Mouse (Mus musculus): Measurements from ENCODE around the gene Rfx7. TPM values are rescaled to one million over a fixed set of nuclear protein-coding genes. Genes with fewer than 3 reads are reported as not detected.

Gene Rfx7
- polyA plus RNA-seq, 1 experiment from 2014 or later = 12.6 TPM

- 48% methylated on average over 1 of the region's 1 CpGs for WGBS
- Histone ChIP-seq H3K4me1 (ENCODE audit: control insufficient read depth, insufficient read depth, low read length) (peaks cover 23% of the 10 kb centered on the region), H3K4me3 (ENCODE audit: low read depth, low read length) (peak overlapping the region; percentile 99; the same call in 1 of the 2 replicates), H3K9ac (ENCODE audit: low read depth, low read length) (peak overlapping the region; percentile 100; the same call in 1 of the 2 replicates), H3K36me3 (ENCODE audit: control insufficient read depth, insufficient read depth, low read length) (peaks cover 16% of the 10 kb centered on the region), H3K9me3 (ENCODE audit: control insufficient read depth, low read length) (no peaks in the 10 kb centered on the region), H3K4me2 (ENCODE audit: low read depth, low read length) (peak overlapping the region; percentile 94; the same call in 1 of the 2 replicates), H3K27ac (replicated peaks; ENCODE audit: low read depth, low read length) (peak overlapping the region; percentile 100), H3K27me3 (replicated peaks; ENCODE audit: control insufficient read depth, insufficient read depth, low read length) (no peaks in the 10 kb centered on the region)
- no peak for ATAC-seq (ENCODE audit: low read depth)
- no peak for DNase-seq (ENCODE audit: low spot score)
These were observed 128.9 kb downstream of the Rfx7 start for GRCm38 (mm10) chr9:72660911-72661310.

DNA sequence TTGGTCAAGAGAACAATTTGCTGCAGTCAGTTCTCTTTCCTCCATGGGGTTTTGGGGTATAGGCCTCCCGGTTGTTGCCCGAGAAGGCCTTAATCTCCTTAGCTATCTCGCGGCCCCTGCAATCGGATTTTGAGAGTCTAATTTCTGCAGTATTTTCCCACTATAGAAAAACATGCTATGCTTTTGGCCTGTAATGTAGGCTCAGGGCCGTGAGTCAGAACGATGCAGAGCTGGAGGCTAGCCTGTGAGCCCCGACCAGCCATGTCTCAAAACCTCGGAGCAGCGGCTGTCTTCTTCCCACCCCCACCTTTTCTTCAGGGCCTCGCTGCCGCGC, 129.5 kb downstream of the Rfx7 start:
- no peaks in the 10 kb centered on the region for H3K27me3 ChIP-seq (replicated peaks; ENCODE audit: control insufficient read depth, insufficient read depth, low read length)
- peaks cover 22% of the 10 kb centered on the region for H3K36me3 ChIP-seq (ENCODE audit: control insufficient read depth, insufficient read depth, low read length)
- peak overlapping the region; percentile 100 for H3K9ac ChIP-seq (ENCODE audit: low read depth, low read length)
- H3K4me1 ChIP-seq (ENCODE audit: control insufficient read depth, insufficient read depth, low read length) = peaks cover 23% of the 10 kb centered on the region
- H3K27ac ChIP-seq (replicated peaks; ENCODE audit: low read depth, low read length) = peak overlapping the region; percentile 100
- H3K4me2 ChIP-seq (ENCODE audit: low read depth, low read length) = peak overlapping the region; percentile 94
- WGBS = under 1% methylated on average over 13 of the region's 13 CpGs
- no peaks in the 10 kb centered on the region for H3K9me3 ChIP-seq (ENCODE audit: control insufficient read depth, low read length)
- no peak; the same call in 1 of the 2 replicates for ATAC-seq (ENCODE audit: low read depth)
- no peak for DNase-seq (ENCODE audit: low spot score)
- H3K4me3 ChIP-seq (ENCODE audit: low read depth, low read length) = peak overlapping the region; percentile 99

DNA sequence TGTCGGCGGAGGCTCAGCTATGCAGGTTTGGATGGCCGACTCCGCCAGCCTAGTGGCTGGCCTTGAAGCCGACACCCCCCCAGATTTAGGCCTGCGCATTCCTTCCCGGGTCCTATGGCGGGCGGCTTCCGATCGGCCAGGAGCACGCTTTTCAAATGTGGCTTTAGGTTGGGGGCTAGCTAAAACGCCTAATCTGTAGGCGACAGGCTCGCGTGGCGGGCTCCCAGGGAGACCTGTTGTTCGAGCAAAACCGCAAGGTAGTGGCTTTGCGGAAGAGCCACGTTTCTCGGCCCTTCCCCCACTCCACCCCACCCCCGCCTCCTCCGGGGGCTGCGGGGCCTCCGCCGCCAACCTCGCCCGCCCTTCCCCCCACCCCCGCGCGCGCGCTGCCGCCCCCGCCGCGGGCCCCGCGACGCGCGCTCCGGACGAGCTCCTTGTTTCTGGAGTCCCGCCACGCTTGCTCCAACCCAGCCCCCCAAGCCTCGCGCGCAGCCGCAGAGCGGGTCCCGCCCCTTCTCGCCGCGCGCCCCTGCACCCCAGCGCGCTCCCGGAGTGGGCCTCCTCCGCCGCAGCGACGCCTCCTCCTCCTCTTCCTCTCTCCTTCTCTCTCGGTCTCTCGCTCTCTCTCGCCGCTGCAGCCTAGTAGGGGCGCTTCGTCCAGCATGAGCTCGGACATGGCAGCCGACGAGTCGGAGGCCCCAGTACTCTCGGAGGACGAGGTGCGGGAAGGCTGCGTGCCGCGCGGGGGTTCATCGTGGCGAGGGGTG, 130.0 kb downstream of the Rfx7 start, which contains the start of gene Nedd4:
Nedd4 (plus strand) TSS at position 452 of the 767 bp plus-strand sequence.
- 0% methylated on average over 27 of the region's 83 CpGs for WGBS
- ATAC-seq (ENCODE audit: low read depth) = peak; percentile 91
- H3K9ac ChIP-seq (ENCODE audit: low read depth, low read length) = peak within 1 kb of the TSS; percentile 100
- peak; percentile 97 for DNase-seq (ENCODE audit: low spot score)
- peak within 1 kb of the TSS; percentile 99 for H3K4me3 ChIP-seq (ENCODE audit: low read depth, low read length)
- H3K4me2 ChIP-seq (ENCODE audit: low read depth, low read length) = peak within 1 kb of the TSS; percentile 94
- H3K27ac ChIP-seq (replicated peaks; ENCODE audit: low read depth, low read length) = peak within 1 kb of the TSS; percentile 100
- peaks cover 24% of the 10 kb centered on the region for H3K4me1 ChIP-seq (ENCODE audit: control insufficient read depth, insufficient read depth, low read length)
- no peaks in the 10 kb centered on the region for H3K27me3 ChIP-seq (replicated peaks; ENCODE audit: control insufficient read depth, insufficient read depth, low read length)
- H3K36me3 ChIP-seq (ENCODE audit: control insufficient read depth, insufficient read depth, low read length) = peaks cover 28% of the 10 kb centered on the region
- H3K9me3 ChIP-seq (ENCODE audit: control insufficient read depth, low read length) = no peaks in the 10 kb centered on the region

GRCm38 (mm10) chr9:72662691-72663533, 130.9 kb downstream of the Rfx7 start:
- Histone ChIP-seq H3K4me2 (ENCODE audit: low read depth, low read length) (peak overlapping the region; percentile 94), H3K27ac (replicated peaks; ENCODE audit: low read depth, low read length) (peak overlapping the region; percentile 100), H3K9ac (ENCODE audit: low read depth, low read length) (peak overlapping the region; percentile 100), H3K4me3 (ENCODE audit: low read depth, low read length) (peak overlapping the region; percentile 99), H3K36me3 (ENCODE audit: control insufficient read depth, insufficient read depth, low read length) (peaks cover 36% of the 10 kb centered on the region), H3K9me3 (ENCODE audit: control insufficient read depth, low read length) (no peaks in the 10 kb centered on the region), H3K27me3 (replicated peaks; ENCODE audit: control insufficient read depth, insufficient read depth, low read length) (no peaks in the 10 kb centered on the region), H3K4me1 (ENCODE audit: control insufficient read depth, insufficient read depth, low read length) (peaks cover 29% of the 10 kb centered on the region)
- peak; percentile 95 for DNase-seq (ENCODE audit: low spot score)
- ATAC-seq (ENCODE audit: low read depth) = peak; percentile 60
- WGBS = under 1% methylated on average over 35 of the region's 55 CpGs

- Histone ChIP-seq H3K27me3 (replicated peaks; ENCODE audit: control insufficient read depth, insufficient read depth, low read length) (no peaks in the 10 kb centered on the region), H3K9me3 (ENCODE audit: control insufficient read depth, low read length) (no peaks in the 10 kb centered on the region), H3K36me3 (ENCODE audit: control insufficient read depth, insufficient read depth, low read length) (peaks cover 38% of the 10 kb centered on the region), H3K27ac (replicated peaks; ENCODE audit: low read depth, low read length) (peak overlapping the region; percentile 100), H3K4me3 (ENCODE audit: low read depth, low read length) (peak overlapping the region; percentile 99), H3K9ac (ENCODE audit: low read depth, low read length) (peak overlapping the region; percentile 100), H3K4me2 (ENCODE audit: low read depth, low read length) (peak overlapping the region; percentile 94), H3K4me1 (ENCODE audit: control insufficient read depth, insufficient read depth, low read length) (peaks cover 29% of the 10 kb centered on the region)
- DNase-seq (ENCODE audit: low spot score) (no peak), ATAC-seq (ENCODE audit: low read depth) (no peak)
- 3% methylated on average over 10 of the region's 10 CpGs for WGBS
These were observed 131.5 kb downstream of the Rfx7 start for GRCm38 (mm10) chr9:72663534-72663918.

- Histone ChIP-seq H3K9me3 (ENCODE audit: control insufficient read depth, low read length) (no peaks in the 10 kb centered on the region), H3K4me3 (ENCODE audit: low read depth, low read length) (peak overlapping the region; percentile 99), H3K27me3 (replicated peaks; ENCODE audit: control insufficient read depth, insufficient read depth, low read length) (no peaks in the 10 kb centered on the region), H3K9ac (ENCODE audit: low read depth, low read length) (peak overlapping the region; percentile 100), H3K4me2 (ENCODE audit: low read depth, low read length) (peak overlapping the region; percentile 94), H3K27ac (replicated peaks; ENCODE audit: low read depth, low read length) (peak overlapping the region; percentile 100; the same call in 1 of the 2 replicates), H3K4me1 (ENCODE audit: control insufficient read depth, insufficient read depth, low read length) (peaks cover 30% of the 10 kb centered on the region), H3K36me3 (ENCODE audit: control insufficient read depth, insufficient read depth, low read length) (peaks cover 49% of the 10 kb centered on the region)
- 30% methylated on average over 12 of the region's 12 CpGs for WGBS
- no peak for DNase-seq (ENCODE audit: low spot score)
- ATAC-seq (ENCODE audit: low read depth) = no peak
These were observed 132.6 kb downstream of the Rfx7 start for GRCm38 (mm10) chr9:72664409-72665351.

GRCm38 (mm10) chr9:72665517-72665916, 133.5 kb downstream of the Rfx7 start:
- H3K36me3 ChIP-seq (ENCODE audit: control insufficient read depth, insufficient read depth, low read length) = peaks cover 57% of the 10 kb centered on the region
- 36% methylated on average over 7 of the region's 7 CpGs for WGBS
- H3K27me3 ChIP-seq (replicated peaks; ENCODE audit: control insufficient read depth, insufficient read depth, low read length) = no peaks in the 10 kb centered on the region
- peak overlapping the region; percentile 99 for H3K4me3 ChIP-seq (ENCODE audit: low read depth, low read length)
- DNase-seq (ENCODE audit: low spot score) (no peak), ATAC-seq (ENCODE audit: low read depth) (no peak)
- peak overlapping the region; percentile 31; the same call in 1 of the 2 replicates for H3K9ac ChIP-seq (ENCODE audit: low read depth, low read length)
- H3K9me3 ChIP-seq (ENCODE audit: control insufficient read depth, low read length) = no peaks in the 10 kb centered on the region
- no peak overlapping the region for H3K27ac ChIP-seq (replicated peaks; ENCODE audit: low read depth, low read length)
- H3K4me2 ChIP-seq (ENCODE audit: low read depth, low read length) = peak overlapping the region; percentile 94
- H3K4me1 ChIP-seq (ENCODE audit: control insufficient read depth, insufficient read depth, low read length) = peaks cover 30% of the 10 kb centered on the region
